ENCODE assay signal across 22 mouse cellular contexts in the genomic region with DNA sequence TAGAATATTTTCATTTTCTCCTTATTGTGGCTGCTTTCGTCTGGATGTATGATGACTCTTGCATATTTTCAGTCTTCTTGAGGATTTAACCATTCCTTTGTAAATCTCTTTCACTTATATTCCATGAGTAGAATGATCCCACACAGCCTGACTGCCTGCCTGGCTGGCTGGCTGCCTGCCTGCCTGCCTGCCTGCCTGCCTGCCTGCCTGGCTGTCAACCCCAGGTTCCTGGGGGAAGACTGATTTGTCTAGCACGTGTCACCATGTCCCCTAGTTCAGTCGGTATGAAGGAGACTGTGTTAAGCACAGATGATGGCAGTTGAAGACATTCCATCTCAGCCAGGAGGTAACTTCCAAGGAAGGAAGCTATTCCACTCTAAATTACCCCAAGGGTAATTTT.
"Had no signal": no experiment of that assay in that cellular context is flagged by ENCODE, and none has a peak within 500 bp of the region (broad histone marks: within the 10 kb centered on the region; RNA-seq: fewer than 3 reads in every experiment).

No protein-coding gene starts in this region.

- DNase-seq: kidney, postnatal 10 days; kidney, postnatal 36 days; liver; lung, adult 18-20 months; lung, postnatal 10 days; lung, postnatal 36 days; retina, postnatal 1 day; right cerebral cortex, postnatal 25 days; spleen, adult 18-20 months; thymus, adult 18-20 months; thymus, postnatal 36 days had no signal

- H3K36me3 ChIP-seq: limb, embryonic 10.5 days; limb, embryonic 13.5 days; liver, embryonic 12.5 days; liver, embryonic 15.5 days; lung, embryonic 15.5 days; midbrain, embryonic 10.5 days; midbrain, embryonic 13.5 days; neural tube, embryonic 13.5 days had no signal

- H3K27ac ChIP-seq: limb, embryonic 10.5 days; limb, embryonic 13.5 days; liver, embryonic 12.5 days; liver, embryonic 15.5 days; lung, embryonic 15.5 days; midbrain, embryonic 10.5 days; midbrain, embryonic 13.5 days; neural tube, embryonic 13.5 days had no signal

- ATAC-seq: liver, embryonic 12.5 days; midbrain, embryonic 13.5 days; midbrain, embryonic 16.5 days had no signal

- H3K4me3 ChIP-seq: limb, embryonic 10.5 days; limb, embryonic 13.5 days; liver, embryonic 12.5 days; liver, embryonic 15.5 days; lung, embryonic 15.5 days; megakaryocyte, embryonic 14.5 days; midbrain, embryonic 10.5 days; midbrain, embryonic 13.5 days; myocyte; neural tube, embryonic 13.5 days had no signal

- H3K9ac ChIP-seq: limb, embryonic 13.5 days; liver, embryonic 12.5 days; liver, embryonic 15.5 days; lung, embryonic 15.5 days; midbrain, embryonic 13.5 days; neural tube, embryonic 13.5 days had no signal

- H3K27me3 ChIP-seq: liver, embryonic 12.5 days; liver, embryonic 15.5 days; lung, embryonic 15.5 days; megakaryocyte, embryonic 14.5 days had no signal

- H3K9me3 ChIP-seq: limb, embryonic 10.5 days; limb, embryonic 13.5 days; liver, embryonic 12.5 days; lung, embryonic 15.5 days; midbrain, embryonic 10.5 days; midbrain, embryonic 13.5 days; neural tube, embryonic 13.5 days had no signal

- H3K4me1 ChIP-seq: liver, embryonic 12.5 days; liver, embryonic 15.5 days; lung, embryonic 15.5 days; megakaryocyte, embryonic 14.5 days; midbrain, embryonic 13.5 days had no signal
